In the genomic region with DNA sequence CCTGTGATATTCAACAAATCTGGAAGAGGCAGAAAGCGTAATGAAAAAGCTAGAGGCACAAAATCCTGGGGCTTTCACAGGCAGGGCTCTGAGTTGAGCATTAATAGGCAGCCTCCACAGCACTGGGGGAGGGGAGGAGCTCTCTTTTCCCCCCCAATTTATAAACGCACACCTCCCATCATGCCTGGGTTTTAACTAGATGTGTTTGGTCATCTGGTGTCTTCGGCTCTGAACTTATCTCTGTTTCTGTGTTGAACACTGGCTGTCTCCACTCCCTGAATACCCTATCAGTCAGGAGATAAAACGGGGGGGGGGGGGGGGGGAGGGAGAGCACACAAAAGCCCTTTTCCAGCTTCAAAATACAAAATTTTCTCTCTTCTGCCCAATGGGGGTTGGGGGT, we compare ENCODE assay signal across 12 mouse cellular contexts. TPM values are rescaled to one million over a fixed set of nuclear protein-coding genes. Genes with fewer than 3 reads are reported as not detected.
A peak's percentile ranks its signal among the peaks of the same experiment; 100 is the strongest.
DNase-seq lines count a peak whose midpoint lies in the region; ATAC-seq and TF ChIP-seq lines count a peak whose summit lies in the region.
"Had no signal": no experiment of that assay in that cellular context is flagged by ENCODE, and none has a peak within 500 bp of the region (broad histone marks: within the 10 kb centered on the region; RNA-seq: fewer than 3 reads in every experiment).

No protein-coding gene starts in this region.

- no peak overlapping the region for H3K4me3 ChIP-seq in MEL (ENCODE audit: control insufficient read depth in 1 of 2, insufficient read depth in 1 of 2, low read depth in 2 of 2, low read length in 2 of 2)
- H3K4me3 ChIP-seq in hindbrain, embryonic 13.5 days, result no peak overlapping the region
- H3K4me3 ChIP-seq in midbrain, embryonic 11.5 days (ENCODE audit: low read depth, low read length), result no peak overlapping the region; the same call in 1 of the 2 replicates
- H3K4me3 ChIP-seq: embryonic facial prominence, embryonic 15.5 days; limb, embryonic 13.5 days had no signal

- no peak for TF ChIP-seq RAD21 in MEL (IDR thresholded peaks at IDR 0.05; ENCODE audit: low read depth, low read length)

- H3K9ac ChIP-seq in MEL (ENCODE audit: control insufficient read depth, low read depth, low read length, poor library complexity, severe bottlenecking), result no peak overlapping the region
- peak overlapping the region; percentile 60 for H3K9ac ChIP-seq in hindbrain, embryonic 13.5 days
- peak overlapping the region; percentile 41 for H3K9ac ChIP-seq in midbrain, embryonic 11.5 days (ENCODE audit: low read length)
- H3K9ac ChIP-seq: embryonic facial prominence, embryonic 15.5 days; limb, embryonic 13.5 days had no signal

- no peak for TF ChIP-seq POLR2A in MEL (IDR thresholded peaks at IDR 0.05; ENCODE audit: control insufficient read depth in 1 of 2, insufficient read depth in 1 of 2, low read depth in 1 of 2, low read length in 2 of 2, poor library complexity in 1 of 2)

- no peak for TF ChIP-seq EP300 in MEL (IDR thresholded peaks at IDR 0.05; ENCODE audit: low read depth in 1 of 2, low read length in 2 of 2)

- WGBS in hindbrain, embryonic 13.5 days, result 5% methylated on average over 4 of the region's 4 CpGs
- WGBS in midbrain, embryonic 11.5 days, result 2% methylated on average over 4 of the region's 4 CpGs

- ATAC-seq in hindbrain, embryonic 13.5 days (ENCODE audit: low FRiP score), result peak; percentile 37; the same call in 1 of the 2 replicates
- ATAC-seq in midbrain, embryonic 11.5 days (ENCODE audit: low FRiP score), result peak; percentile 82
- ATAC-seq in megakaryocyte, adult 5-6 weeks (ENCODE audit: poor library complexity, severe bottlenecking), result no peak

- no peaks in the 10 kb centered on the region for H3K4me1 ChIP-seq in MEL (ENCODE audit: control insufficient read depth in 1 of 2, insufficient read depth in 2 of 2, low read length in 2 of 2)
- peaks cover 69% of the 10 kb centered on the region for H3K4me1 ChIP-seq in hindbrain, embryonic 13.5 days (replicated peaks)
- H3K4me1 ChIP-seq in midbrain, embryonic 11.5 days (ENCODE audit: control insufficient read depth, insufficient read depth, low read length), result peaks cover 64% of the 10 kb centered on the region

- H3K27ac ChIP-seq in MEL (ENCODE audit: control insufficient read depth, low read depth, low read length), result no peak overlapping the region
- peak overlapping the region; percentile 92 for H3K27ac ChIP-seq in hindbrain, embryonic 13.5 days
- peak overlapping the region; percentile 97 for H3K27ac ChIP-seq in midbrain, embryonic 11.5 days (ENCODE audit: low read depth, low read length)
- H3K27ac ChIP-seq: embryonic facial prominence, embryonic 15.5 days; limb, embryonic 13.5 days; stomach, postnatal 0 days had no signal

- H3K4me2 ChIP-seq in hindbrain, embryonic 13.5 days, result peak overlapping the region; percentile 40
- peak overlapping the region; percentile 38; the same call in 1 of the 2 replicates for H3K4me2 ChIP-seq in midbrain, embryonic 11.5 days
- H3K4me2 ChIP-seq: embryonic facial prominence, embryonic 15.5 days; limb, embryonic 13.5 days had no signal

- DNase-seq in MEL (ENCODE audit: low read depth, low spot score), result peak; percentile 3
- DNase-seq in embryo, embryonic 11 days, result peak; percentile 57
- peak; percentile 93 for DNase-seq in midbrain, embryonic 11.5 days (ENCODE audit: low spot score, missing footprints)
- DNase-seq in cerebellum, postnatal 4 days (ENCODE audit: low spot score in 2 of 2), result no peak
- DNase-seq in right cerebral cortex, postnatal 4 days, result no peak
- DNase-seq: gastrocnemius, postnatal 10 days; kidney, postnatal 4 days had no signal

- H3K9me3 ChIP-seq in MEL (replicated peaks; ENCODE audit: insufficient read depth, low read length), result no peaks in the 10 kb centered on the region
- H3K9me3 ChIP-seq in hindbrain, embryonic 13.5 days, result no peaks in the 10 kb centered on the region
- H3K9me3 ChIP-seq in midbrain, embryonic 11.5 days (ENCODE audit: control insufficient read depth, low read length), result no peaks in the 10 kb centered on the region
- H3K9me3 ChIP-seq: embryonic facial prominence, embryonic 15.5 days; limb, embryonic 13.5 days had no signal

- no peaks in the 10 kb centered on the region for H3K27me3 ChIP-seq in MEL (ENCODE audit: control insufficient read depth in 1 of 2, insufficient read depth in 2 of 2, low read length in 2 of 2)
- no peaks in the 10 kb centered on the region for H3K27me3 ChIP-seq in hindbrain, embryonic 13.5 days
- H3K27me3 ChIP-seq in midbrain, embryonic 11.5 days (ENCODE audit: control insufficient read depth, insufficient read depth, low read length), result no peaks in the 10 kb centered on the region
- H3K27me3 ChIP-seq: embryonic facial prominence, embryonic 15.5 days; limb, embryonic 13.5 days had no signal

- no peak for TF ChIP-seq CTCF in MEL (IDR thresholded peaks at IDR 0.05 in 2 of 3, conservative IDR thresholded peaks at IDR 0.05 in 1 of 3; ENCODE audit: control insufficient read depth in 1 of 3, insufficient read depth in 1 of 3, low read depth in 2 of 3, low read length in 3 of 3, poor library complexity in 1 of 3, severe bottlenecking in 1 of 3)

- H3K79me2 ChIP-seq in MEL (ENCODE audit: control insufficient read depth, insufficient read depth, low read length, poor library complexity), result no peaks in the 10 kb centered on the region

- no peaks in the 10 kb centered on the region for H3K36me3 ChIP-seq in MEL (ENCODE audit: control insufficient read depth in 1 of 2, insufficient read depth in 2 of 2, low read length in 2 of 2)
- H3K36me3 ChIP-seq in hindbrain, embryonic 13.5 days, result 0 out of 2 replicates have a peak, but pooled peaks cover 6% of the 10 kb centered on the region
- 0 out of 2 replicates have a peak, but pooled peaks cover 2% of the 10 kb centered on the region for H3K36me3 ChIP-seq in midbrain, embryonic 11.5 days (ENCODE audit: control insufficient read depth, insufficient read depth, low read length)
- H3K36me3 ChIP-seq: embryonic facial prominence, embryonic 15.5 days; limb, embryonic 13.5 days had no signal

TF ChIP-seq in MEL, 35 proteins besides CTCF, POLR2A, EP300 and RAD21:
- TF ChIP-seq TCF12 (IDR thresholded peaks at IDR 0.05; ENCODE audit: low read depth, low read length), result no peak
- no peak for TF ChIP-seq POLR2AphosphoS5 (IDR thresholded peaks at IDR 0.05; ENCODE audit: borderline replicate concordance, low read depth, low read length)
- TF ChIP-seq MAZ (IDR thresholded peaks at IDR 0.05; ENCODE audit: low read depth, low read length), result no peak
- no peak for TF ChIP-seq NELFE (IDR thresholded peaks at IDR 0.05; ENCODE audit: low read depth, low read length)
- TF ChIP-seq MAFK (IDR thresholded peaks at IDR 0.05; ENCODE audit: borderline replicate concordance, low read depth, low read length), result no peak
- no peak for TF ChIP-seq BHLHE40 (IDR thresholded peaks at IDR 0.05; ENCODE audit: borderline replicate concordance, low read depth, low read length)
- no peak for TF ChIP-seq GABPA (IDR thresholded peaks at IDR 0.05; ENCODE audit: low read depth, low read length)
- no peak for TF ChIP-seq ETS1 (IDR thresholded peaks at IDR 0.05; ENCODE audit: low read depth, low read length)
- TF ChIP-seq MAX (IDR thresholded peaks at IDR 0.05; ENCODE audit: low read length), result no peak
- no peak for TF ChIP-seq USF2 (IDR thresholded peaks at IDR 0.05; ENCODE audit: borderline replicate concordance in 1 of 2, insufficient read depth in 1 of 2, low read depth in 1 of 2, low read length in 2 of 2)

RNA-seq across cellular contexts. Expression of a gene that starts 44.3 kb away (rescaled TPM):
- total RNA-seq in MEL (2012; rRNA removed), result 0.31 and 0.42 TPM in 2 replicates
- polyA plus RNA-seq in MEL (2012; ENCODE audit: insufficient read depth in 1 of 2, insufficient read length in 2 of 2, low read depth in 1 of 2, low replicate concordance in 2 of 2, missing spikeins in 1 of 2), result under 1 TPM in 1 of 2 experiments, not detected in 1; 0.75 TPM
- 37.5 and 42.3 TPM in 2 replicates for polyA plus RNA-seq in hindbrain, embryonic 13.5 days (2015; fragmentation: Nextera tagmentation; extraction: Ambion mirVana)
- 48.9 and 54.9 TPM in 2 replicates for polyA plus RNA-seq in midbrain, embryonic 11.5 days (2014; fragmentation: Nextera tagmentation; extraction: Ambion mirVana)
- total RNA-seq in megakaryocyte, adult 5-6 weeks (2015), result 3.5 and 6.1 TPM in 2 replicates
- total RNA-seq in megakaryocyte, adult 5-6 weeks (2017), result 2.7 and 2.8 TPM in 2 replicates

Comparison
In these comparisons a context has a peak if more than half of its experiments do, and no peak if none do; other contexts are left out.
1. DNase-seq: peak in MEL (single experiment), embryo, embryonic 11 days (single experiment) and midbrain, embryonic 11.5 days (single experiment); none in cerebellum, postnatal 4 days (0 of 2) and right cerebral cortex, postnatal 4 days (single experiment).
2. RNA of a gene that starts 44.3 kb away (polyA plus RNA-seq): 48.9 to 54.9 TPM in midbrain, embryonic 11.5 days and 37.5 to 42.3 TPM in hindbrain, embryonic 13.5 days; 0.75 TPM in MEL; every median in the first group is over 10 times any median in the second.